Mouse (Mus musculus) kidney, adult 18-20 months (tissue): ENCODE data around the gene Fam222b.
"Not testable (repeated sequence)": the region's sequence is repeated elsewhere in the genome, so short reads cannot be mapped to it uniquely, and the experiment has no call there.

Experiments
- DNase-seq: peaks from one replicate; pipeline ENCODE4 v3.0.0; 2021

Fam222b gene

GRCm38 (mm10) chr11:78182961-78183844 lies 88.7 kb downstream of the Fam222b start, which contains the start of gene Rpl23a:
Rpl23a (minus strand) TSS chr11:78183584.
- DNase-seq = peak; percentile 89

GRCm38 (mm10) chr11:78183884-78184514 lies 89.5 kb downstream of the Fam222b start:
- no peak for DNase-seq

GRCm38 (mm10) chr11:78184702-78185101 lies 90.2 kb downstream of the Fam222b start:
- DNase-seq = not testable (repeated sequence)

GRCm38 (mm10) chr11:78188331-78189233 lies 94.1 kb downstream of the Fam222b start, which contains the start of gene Rab34:
Rab34 (plus strand) TSS chr11:78188430.
- DNase-seq = peak; percentile 77

- DNase-seq = peak; percentile 75
These were observed 95.0 kb downstream of the Fam222b start for GRCm38 (mm10) chr11:78189234-78190040.

- peak; percentile 73 for DNase-seq
These were observed 95.6 kb downstream of the Fam222b start for GRCm38 (mm10) chr11:78190041-78190440.

GRCm38 (mm10) chr11:78193113-78193512 lies 98.7 kb downstream of the Fam222b start, which contains the start of gene Proca1:
Proca1 (plus strand) TSS chr11:78193392.
- DNase-seq = no peak

GRCm38 (mm10) chr11:78194411-78195100 lies 100.1 kb downstream of the Fam222b start:
- peak; percentile 85 for DNase-seq

- no peak for DNase-seq
These were observed 100.8 kb downstream of the Fam222b start for GRCm38 (mm10) chr11:78195101-78195863.

- no peak for DNase-seq
These were observed 107.9 kb downstream of the Fam222b start for GRCm38 (mm10) chr11:78202372-78202771.

- DNase-seq = no peak
These were observed 109.8 kb downstream of the Fam222b start for GRCm38 (mm10) chr11:78204287-78204686.

- no peak for DNase-seq
These were observed 111.1 kb downstream of the Fam222b start for GRCm38 (mm10) chr11:78205361-78206206.
